ENCODE assay signal across 26 mouse cellular contexts in genomic region chr12:111125666-111126065, GRCm38 (mm10). TPM values are rescaled to one million over a fixed set of nuclear protein-coding genes. Genes with fewer than 3 reads are reported as not detected.
DNase-seq lines count a peak whose midpoint lies in the region; ATAC-seq lines count a peak whose summit lies in the region.
"Had no signal": no experiment of that assay in that cellular context is flagged by ENCODE, and none has a peak within 500 bp of the region (broad histone marks: within the 10 kb centered on the region; RNA-seq: fewer than 3 reads in every experiment).

No protein-coding gene starts in this region.

- no peak overlapping the region for H3K9ac ChIP-seq in kidney, embryonic 16.5 days (replicated peaks; ENCODE audit: low read length)
- H3K9ac ChIP-seq: forebrain, embryonic 15.5 days; heart, embryonic 12.5 days; heart, embryonic 15.5 days; hindbrain, embryonic 13.5 days had no signal

- ATAC-seq in kidney, embryonic 16.5 days (ENCODE audit: low FRiP score, low TSS enrichment) = no peak
- ATAC-seq: activated CD4-positive, CD25-positive, alpha-beta regulatory T cell, adult 4 months; forebrain, embryonic 15.5 days had no signal

- 78% methylated on average over 6 of the region's 6 CpGs for WGBS in kidney, embryonic 16.5 days

- H3K9me3 ChIP-seq in kidney, embryonic 16.5 days (ENCODE audit: low read length) = peaks cover 8% of the 10 kb centered on the region; the same call in 1 of the 2 replicates
- H3K9me3 ChIP-seq: forebrain, embryonic 15.5 days; heart, embryonic 15.5 days had no signal

- no peak overlapping the region for H3K4me3 ChIP-seq in kidney, embryonic 16.5 days (ENCODE audit: low read length)
- H3K4me3 ChIP-seq: forebrain, embryonic 10.5 days; forebrain, embryonic 15.5 days; heart, embryonic 12.5 days; heart, embryonic 15.5 days; hindbrain, embryonic 10.5 days; hindbrain, embryonic 13.5 days had no signal

- no peaks in the 10 kb centered on the region for H3K4me1 ChIP-seq in kidney, embryonic 16.5 days (ENCODE audit: insufficient read depth, low read length)
- H3K4me1 ChIP-seq: forebrain, embryonic 10.5 days; heart, embryonic 12.5 days; heart, embryonic 15.5 days had no signal

- H3K27ac ChIP-seq in kidney, embryonic 16.5 days (ENCODE audit: low read length) = no peak overlapping the region
- H3K27ac ChIP-seq: forebrain, embryonic 10.5 days; heart, embryonic 15.5 days; hindbrain, embryonic 10.5 days had no signal

- no peaks in the 10 kb centered on the region for H3K27me3 ChIP-seq in kidney, embryonic 16.5 days (ENCODE audit: insufficient read depth, low read length)
- H3K27me3 ChIP-seq: forebrain, embryonic 15.5 days; heart, embryonic 12.5 days; heart, embryonic 15.5 days; hindbrain, embryonic 13.5 days had no signal

- H3K4me2 ChIP-seq in kidney, embryonic 16.5 days (replicated peaks; ENCODE audit: low read depth, low read length) = no peak overlapping the region
- H3K4me2 ChIP-seq: forebrain, embryonic 15.5 days; heart, embryonic 12.5 days; heart, embryonic 15.5 days; hindbrain, embryonic 13.5 days had no signal

- 0 out of 2 replicates have a peak, but pooled peaks cover 5% of the 10 kb centered on the region for H3K36me3 ChIP-seq in kidney, embryonic 16.5 days (ENCODE audit: insufficient read depth, low read length)
- H3K36me3 ChIP-seq: forebrain, embryonic 15.5 days; heart, embryonic 15.5 days; hindbrain, embryonic 13.5 days had no signal

- peak; percentile 43 to 51 for DNase-seq in cerebellum, postnatal 10 days
- DNase-seq in cerebellum, adult 11-12 months = no peak
- peak; percentile 39 for DNase-seq in kidney, adult 11 months
- DNase-seq in kidney, adult 9 months = peak; percentile 56
- DNase-seq in kidney, postnatal 25 days = no peak
- DNase-seq in retina, postnatal 1 day = peak; percentile 38
- DNase-seq in retina, embryonic 14.5 days (ENCODE audit: low spot score) = no peak
- DNase-seq: adrenal gland, adult 8-10 months; adrenal gland, postnatal 25 days; cerebellum, adult 18-20 months; cerebellum, adult 9-10 months; gastrocnemius, postnatal 25 days; heart, adult 18-20 months; heart, postnatal 10 days; heart, postnatal 36 days had no signal

RNA-seq across cellular contexts. Expression of gene Traf3, which starts 40.5 kb away (rescaled TPM):
- polyA plus RNA-seq in kidney, embryonic 16.5 days (2015; fragmentation: Nextera tagmentation; extraction: Ambion mirVana) = 8.9 and 10.6 TPM in 2 replicates

RNA-seq across cellular contexts. Expression of gene 4930595D18Rik, which starts 58.6 kb away (rescaled TPM):
- not detected in 2 replicates for polyA plus RNA-seq in kidney, embryonic 16.5 days (2015; fragmentation: Nextera tagmentation; extraction: Ambion mirVana)
- polyA plus RNA-seq: embryonic facial prominence, embryonic 11.5 days; embryonic facial prominence, embryonic 14.5 days; forebrain, embryonic 10.5 days; forebrain, embryonic 15.5 days; gonadal fat pad, adult 2 months; heart, embryonic 12.5 days; heart, embryonic 15.5 days; hindbrain, embryonic 10.5 days had no signal

Comparison
In these comparisons a context has a peak if more than half of its experiments do, and no peak if none do; other contexts are left out.
1. DNase-seq: peak in cerebellum, postnatal 10 days (2 of 2), kidney, adult 11 months (single experiment), kidney, adult 9 months (single experiment) and retina, postnatal 1 day (single experiment); none in cerebellum, adult 11-12 months (single experiment), kidney, postnatal 25 days (0 of 2) and retina, embryonic 14.5 days (single experiment).